Mouse (Mus musculus): ENCODE data around the gene Cep70.

The Cep70 gene

DNA sequence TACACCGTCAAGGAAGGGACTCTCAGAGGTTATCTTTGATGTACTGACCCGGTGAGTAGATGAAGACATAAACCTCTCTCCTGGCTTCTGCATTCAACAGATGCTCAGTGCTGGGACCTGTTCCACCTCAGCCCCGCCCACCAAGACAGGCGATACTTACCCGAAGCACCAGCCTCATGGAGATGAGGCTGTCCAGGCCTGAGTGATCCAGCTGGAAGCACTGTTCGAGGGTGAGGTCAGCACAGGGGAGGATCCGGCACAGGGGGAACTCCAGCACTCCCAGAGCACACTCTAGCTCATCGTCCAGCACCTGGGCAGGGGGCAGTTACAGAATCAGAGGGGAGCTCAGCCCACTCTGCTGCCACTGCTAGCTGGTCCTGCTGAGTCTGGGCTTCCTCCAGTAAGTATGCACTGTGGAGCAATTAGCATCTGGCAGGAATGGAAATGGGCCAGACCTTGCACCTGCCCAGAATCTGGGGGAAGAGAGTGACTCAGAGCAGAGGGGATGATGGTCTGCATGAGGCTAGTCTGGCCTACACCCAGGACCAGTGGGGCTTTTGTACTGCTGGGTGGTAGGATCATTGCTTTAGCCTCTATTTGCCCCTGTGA lies 76.3 kb downstream of the Cep70 start:
- no peak for DNase-seq (ENCODE audit: low spot score)

DNA sequence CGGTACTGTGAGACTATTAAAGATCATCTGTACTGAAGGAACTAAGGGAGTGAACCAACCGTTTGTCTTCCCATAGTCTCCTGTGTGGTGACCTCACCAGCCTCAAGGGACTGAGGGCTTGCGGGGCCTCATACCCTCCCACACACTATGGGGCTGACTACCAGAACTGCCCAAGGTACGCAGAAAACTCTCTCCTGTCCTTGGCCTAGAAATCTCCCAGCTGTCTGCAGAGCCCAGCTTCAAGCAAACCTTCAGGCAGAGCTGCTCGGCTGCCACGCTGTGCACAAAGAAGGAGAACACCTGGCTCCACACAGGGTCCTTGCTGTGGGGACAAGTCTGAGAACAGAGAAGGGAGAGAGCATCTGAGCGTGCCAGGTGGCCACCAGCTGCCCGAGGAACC lies 76.8 kb downstream of the Cep70 start:
- DNase-seq (ENCODE audit: low spot score) = no peak

DNA sequence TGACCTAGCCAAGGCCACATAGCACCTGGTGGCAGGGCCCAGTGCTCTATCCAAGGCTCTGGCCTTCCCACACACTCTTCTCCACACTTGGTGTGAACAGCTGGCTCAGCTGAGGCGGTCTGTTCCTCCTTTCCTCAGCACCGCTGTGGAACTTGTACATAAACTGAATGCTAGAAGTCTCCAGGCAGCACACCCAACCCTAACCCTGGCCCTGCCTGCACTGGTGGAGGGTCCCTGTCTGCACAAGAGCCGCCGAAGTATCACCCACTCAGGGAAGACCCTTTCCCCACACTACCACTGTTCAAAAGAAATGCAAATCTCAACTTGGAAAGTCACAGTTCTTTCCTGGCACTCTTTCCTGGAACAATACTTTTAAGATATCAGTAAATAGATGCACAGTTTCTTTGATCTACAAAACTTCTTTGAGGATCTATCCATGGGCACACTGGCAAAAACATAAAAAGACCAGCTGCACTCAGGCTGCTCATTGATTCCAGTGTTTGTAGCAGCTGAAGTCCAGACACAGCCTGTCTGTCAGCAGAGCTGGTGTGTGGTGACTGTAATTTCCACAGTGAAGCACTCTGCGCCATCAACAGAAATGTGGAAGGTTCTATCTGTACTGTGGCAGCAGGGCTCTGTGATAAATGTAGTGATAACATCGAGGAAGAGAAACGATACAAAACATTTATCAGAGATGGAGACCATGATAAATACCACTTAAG lies 82.2 kb downstream of the Cep70 start:
- DNase-seq (ENCODE audit: low spot score) = no peak

- no peak for DNase-seq (ENCODE audit: low spot score)
Observed at GRCm38 (mm10) chr9:99325961-99326360, 82.8 kb downstream of the Cep70 start.

DNA sequence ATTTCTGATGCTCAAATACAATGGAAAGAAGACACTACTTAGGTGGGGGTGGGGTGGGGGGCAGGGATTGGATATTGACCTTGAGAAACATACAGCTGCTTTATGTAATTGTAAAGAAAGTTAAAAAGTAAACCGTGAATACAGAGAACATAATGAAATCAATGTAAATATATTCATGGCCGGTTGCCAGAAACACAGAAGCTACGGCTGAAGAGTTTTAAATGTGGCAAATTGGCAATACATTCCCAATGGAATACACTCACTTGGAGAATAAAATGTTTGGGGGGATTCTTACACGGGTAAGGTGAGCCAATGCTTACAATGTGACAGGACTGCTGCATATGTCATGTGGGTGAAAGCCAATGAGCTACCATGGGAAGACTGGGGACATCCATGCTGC lies 83.7 kb downstream of the Cep70 start:
- no peak for DNase-seq (ENCODE audit: low spot score)

- DNase-seq (ENCODE audit: low spot score) = no peak
Observed at GRCm38 (mm10) chr9:99336538-99336937, 93.4 kb downstream of the Cep70 start.

- no peak for DNase-seq (ENCODE audit: low spot score)
Observed at GRCm38 (mm10) chr9:99338293-99338692, 95.1 kb downstream of the Cep70 start.

- no peak for DNase-seq (ENCODE audit: low spot score)
Observed at GRCm38 (mm10) chr9:99339182-99339581, 96.0 kb downstream of the Cep70 start.

DNA sequence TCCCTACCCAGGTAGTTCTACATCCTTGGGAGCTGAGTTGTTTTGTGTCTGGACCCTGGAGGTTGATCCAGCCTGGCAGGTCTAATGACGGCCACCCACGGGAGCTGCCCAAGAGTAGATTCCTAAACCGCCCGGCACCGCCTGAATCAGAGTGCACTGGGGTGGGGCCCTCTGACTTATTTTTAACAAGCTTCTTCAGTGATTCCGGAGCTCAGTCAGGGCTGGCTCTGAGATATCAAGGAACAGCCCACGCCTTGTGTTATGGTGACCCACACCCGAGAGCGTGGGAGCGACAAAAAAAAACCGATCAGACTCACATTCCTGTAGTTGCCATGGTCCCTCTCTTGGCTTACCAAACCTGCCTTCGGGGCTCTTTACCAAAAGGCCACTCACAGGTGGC lies 97.0 kb downstream of the Cep70 start:
- peak; percentile 73 for DNase-seq (ENCODE audit: low spot score)

DNA sequence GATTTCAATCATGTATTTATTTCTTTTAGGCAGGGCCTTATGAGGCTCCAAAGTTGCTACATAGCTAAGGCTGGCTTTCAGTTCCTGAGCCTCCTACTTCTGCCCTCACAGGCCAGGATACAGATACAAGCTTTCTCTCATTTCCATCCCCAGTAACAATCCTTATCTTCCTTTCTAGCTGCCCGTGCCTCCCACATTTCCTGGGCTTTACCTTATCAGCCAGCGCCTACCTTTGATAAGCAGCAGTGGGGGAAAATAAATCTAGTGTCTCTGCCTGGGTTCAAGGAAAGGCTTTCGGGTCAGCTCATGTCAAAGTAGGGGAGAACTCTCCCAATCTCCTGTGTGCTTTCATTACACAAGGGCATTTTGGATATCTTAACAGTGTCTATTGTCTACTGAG lies 98.4 kb downstream of the Cep70 start:
- DNase-seq (ENCODE audit: low spot score) = peak; percentile 83

- DNase-seq (ENCODE audit: low spot score) = no peak
Observed at GRCm38 (mm10) chr9:99345351-99345792, 102.2 kb downstream of the Cep70 start.

Measured in testis, postnatal 14 days (tissue).